Mouse (Mus musculus) cerebellum, adult 18-20 months (tissue): Measurements from ENCODE around the gene Morn3.
"Not testable (repeated sequence)": the region's sequence is repeated elsewhere in the genome, so short reads cannot be mapped to it uniquely, and the experiment has no call there.

Source experiments
- DNase-seq, 2 experiments: peaks; one replicate each; pipeline ENCODE4 v3.0.0; 2021

Morn3 gene

DNA sequence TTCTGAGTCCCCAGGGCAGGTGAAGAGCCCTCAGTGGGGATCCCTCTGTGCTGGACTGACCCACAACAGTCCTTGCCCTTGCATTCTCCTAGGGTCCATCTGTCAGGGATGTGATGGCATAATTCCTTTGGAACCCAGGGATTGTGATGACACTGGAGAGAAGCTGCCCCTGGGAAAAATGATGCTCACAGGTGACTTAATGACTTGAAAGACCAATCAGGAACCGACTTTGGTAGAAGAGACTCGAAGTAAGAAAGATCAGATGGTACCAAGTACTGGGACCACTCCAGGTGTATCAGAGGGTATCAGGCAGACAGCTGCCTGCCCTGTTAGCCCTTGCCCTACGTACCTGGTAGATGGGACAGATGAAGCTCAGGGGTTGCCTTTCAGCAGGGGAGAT, at the start of gene Morn3:
Morn3 (minus strand) TSS at position 101 of the 400 bp plus-strand sequence.
- no peak for DNase-seq

DNA sequence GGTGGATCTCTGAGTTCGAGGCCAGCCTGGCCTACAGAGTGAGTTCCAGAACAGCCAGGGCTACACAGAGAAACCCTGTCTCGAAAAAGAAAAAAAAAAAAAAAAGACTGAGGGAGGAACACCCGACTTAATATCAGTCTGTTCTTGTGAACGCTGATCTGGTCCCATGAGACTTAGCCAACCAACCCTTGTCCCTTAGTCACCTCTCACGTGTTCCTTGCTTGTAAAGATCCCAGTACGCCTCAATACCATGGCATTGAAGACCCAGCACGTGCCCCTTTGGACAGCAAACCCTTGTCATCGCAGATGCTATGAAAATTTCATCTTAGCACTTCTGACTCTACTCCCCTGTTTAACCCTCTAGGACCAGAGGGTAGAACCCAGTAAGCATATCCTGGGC, 49.5 kb upstream of the Morn3 start:
- DNase-seq: no peak

DNA sequence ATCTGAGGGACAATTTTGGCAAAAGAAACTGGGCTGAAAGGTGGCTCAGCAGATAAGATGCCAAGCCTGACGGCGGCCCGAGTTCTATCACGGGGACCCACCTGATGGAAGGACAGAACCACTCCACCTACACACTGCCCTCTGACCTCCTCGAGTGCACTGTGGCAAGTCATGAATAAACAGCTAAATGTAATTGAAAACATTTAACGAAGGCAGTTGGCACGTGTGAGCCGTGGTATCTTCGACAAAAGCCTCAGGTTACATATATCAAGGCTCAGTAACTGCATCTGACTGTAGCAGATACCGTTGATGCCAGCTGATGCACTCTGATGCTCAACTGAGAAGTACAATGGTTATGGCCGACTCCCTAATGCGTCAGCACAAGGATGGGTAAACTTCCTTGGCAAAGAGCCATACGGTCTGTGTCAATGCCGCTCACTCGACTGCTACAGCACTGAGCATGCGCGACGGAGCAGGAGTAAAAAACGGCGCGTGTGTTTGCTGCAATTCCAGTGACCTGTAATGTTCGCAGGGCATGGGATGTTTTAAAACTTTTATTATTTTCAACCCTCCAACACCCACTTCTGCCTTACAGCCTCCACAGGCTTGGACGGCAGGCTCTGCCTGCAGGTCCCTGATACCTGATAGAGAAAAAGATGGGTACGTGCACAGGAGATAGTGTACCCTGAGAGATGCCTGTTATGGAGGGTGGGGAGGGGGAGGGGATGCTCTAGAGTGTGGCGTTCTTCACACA, 47.6 kb upstream of the Morn3 start:
- peak; percentile 47 to 49 for DNase-seq

DNA sequence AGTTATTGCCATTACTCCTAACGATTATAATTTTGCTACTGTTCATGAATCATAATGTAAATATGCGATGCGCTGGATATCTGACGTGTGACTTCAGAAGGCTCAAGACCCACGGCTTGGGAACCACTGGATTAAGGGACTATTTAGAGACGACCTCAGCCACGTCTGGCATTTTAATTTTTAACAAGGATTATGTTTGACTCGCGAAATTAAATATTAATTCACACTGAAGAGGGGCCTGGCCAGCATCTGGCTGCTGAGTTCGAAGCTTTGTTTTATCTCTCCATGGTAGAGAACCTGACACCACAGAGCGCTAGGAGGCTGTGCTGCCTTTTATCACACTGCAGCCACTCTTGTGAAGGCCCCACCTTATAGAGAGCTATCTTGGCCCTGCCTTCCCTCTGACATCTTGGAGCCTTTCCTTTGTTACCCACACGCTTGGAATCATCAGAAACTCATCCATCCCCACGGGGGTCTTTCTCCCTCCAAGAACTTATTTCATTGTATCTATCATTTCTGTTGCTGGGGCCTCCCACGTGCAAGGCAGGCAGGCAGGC, 46.3 kb upstream of the Morn3 start:
- no peak for DNase-seq

DNA sequence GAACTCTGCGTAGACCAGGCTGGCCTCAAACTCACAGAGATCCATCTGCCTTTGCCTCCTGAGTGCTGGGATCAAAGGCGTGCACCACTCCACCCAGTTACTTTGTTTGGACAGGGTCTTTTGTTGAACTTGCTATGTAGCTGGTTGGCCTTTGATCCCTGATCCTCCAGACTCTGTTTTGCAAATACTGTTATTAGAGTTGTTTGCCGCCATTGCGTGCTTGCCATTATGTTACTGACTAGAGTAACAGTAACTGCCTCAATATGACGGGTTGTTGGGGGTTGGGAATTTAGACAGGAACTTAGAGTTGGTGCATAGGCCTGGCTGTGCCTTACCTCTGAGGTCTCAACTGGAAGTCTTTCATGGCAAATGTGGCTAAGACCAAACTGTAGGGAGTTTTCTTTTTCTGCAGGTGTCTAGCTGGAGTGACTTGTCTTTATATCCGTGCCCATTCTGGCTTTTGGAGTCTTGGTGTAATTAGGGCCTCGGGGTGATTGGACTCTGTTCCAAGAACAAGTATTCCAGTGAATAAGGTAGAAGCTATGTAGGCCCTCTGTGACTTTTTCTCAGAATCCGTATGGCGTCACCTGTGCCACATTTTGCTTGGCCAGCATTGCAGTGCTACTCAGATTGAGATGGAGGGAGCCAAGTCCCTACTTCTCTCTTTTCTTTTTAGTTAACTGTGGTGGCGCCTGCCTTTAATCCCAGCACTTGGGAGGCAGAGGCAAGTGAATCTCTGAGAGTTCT, 43.9 kb upstream of the Morn3 start:
- DNase-seq: no peak

DNA sequence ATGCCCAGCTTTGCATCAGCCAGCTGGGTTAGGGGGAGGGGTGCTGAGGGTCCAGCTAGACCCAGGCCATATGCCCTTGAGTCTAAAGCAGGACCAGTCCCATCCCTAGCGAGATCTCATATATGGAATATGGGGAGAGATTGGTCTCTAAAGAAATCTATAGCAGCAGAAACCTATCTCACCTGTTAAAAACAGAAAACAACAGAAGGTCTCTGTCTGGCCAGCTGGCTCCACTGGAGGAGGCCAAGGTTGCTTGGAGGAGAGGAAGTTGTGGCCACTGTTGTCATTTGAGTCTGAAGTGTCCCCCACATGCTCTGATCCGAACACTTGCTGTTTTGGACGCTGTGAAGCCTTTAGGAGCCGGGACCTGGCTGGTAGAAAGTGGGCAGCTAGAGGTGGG, 42.0 kb upstream of the Morn3 start:
- DNase-seq: peak; percentile 52 to 65

DNA sequence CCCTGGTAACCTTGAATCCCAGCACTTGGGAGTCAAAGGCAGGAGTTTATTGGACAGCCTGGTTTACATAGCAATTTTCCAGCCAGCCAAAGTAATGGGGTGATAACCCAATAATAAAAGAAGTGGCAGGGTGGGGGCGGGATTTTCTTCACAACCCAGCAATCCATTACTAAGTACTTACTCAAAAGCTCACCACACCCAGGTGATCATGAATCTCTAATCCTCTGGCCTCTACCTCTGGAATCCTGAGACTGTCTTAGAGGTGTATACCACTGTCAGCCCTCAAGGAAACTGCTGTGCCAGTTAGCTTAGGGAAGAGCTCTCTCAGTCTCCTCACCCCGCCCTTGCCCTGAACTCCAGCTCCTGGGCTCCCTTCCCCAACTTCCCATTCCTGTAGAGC, 39.7 kb upstream of the Morn3 start:
- DNase-seq: no peak

DNA sequence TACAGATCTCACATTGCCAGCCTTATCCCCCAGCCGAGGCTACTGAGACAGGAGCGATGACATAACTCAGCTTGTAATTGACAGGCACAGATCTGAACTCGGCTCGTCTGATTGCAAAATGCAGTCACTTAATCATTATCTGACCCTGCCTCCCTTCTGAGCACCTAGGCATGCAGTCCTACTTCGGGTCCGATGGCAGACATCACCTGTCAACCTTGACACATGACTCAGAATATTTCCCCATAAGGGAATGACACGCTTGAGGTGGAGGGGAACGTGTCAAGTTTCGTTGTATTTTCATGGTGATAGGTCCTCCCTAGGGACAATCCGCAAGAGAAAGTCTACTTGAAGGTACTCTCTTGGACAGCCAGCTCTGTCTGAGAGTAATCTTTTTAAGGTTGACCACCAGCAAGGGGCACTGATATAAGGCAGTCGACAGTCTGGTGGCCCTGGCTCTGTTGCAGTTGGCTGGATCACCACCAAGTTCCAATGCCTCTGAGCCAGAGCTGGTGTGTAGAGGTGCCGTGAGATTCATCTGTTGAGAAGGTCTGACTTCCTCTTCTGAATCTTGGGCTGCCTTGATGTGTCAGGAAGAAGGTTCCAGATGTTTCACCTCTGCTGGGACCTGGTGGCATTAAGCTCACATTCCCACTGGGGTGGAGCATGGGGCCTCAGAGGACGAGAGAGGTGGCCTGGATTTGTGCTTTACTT, 36.7 kb upstream of the Morn3 start:
- DNase-seq: peak; percentile 54 to 55

DNA sequence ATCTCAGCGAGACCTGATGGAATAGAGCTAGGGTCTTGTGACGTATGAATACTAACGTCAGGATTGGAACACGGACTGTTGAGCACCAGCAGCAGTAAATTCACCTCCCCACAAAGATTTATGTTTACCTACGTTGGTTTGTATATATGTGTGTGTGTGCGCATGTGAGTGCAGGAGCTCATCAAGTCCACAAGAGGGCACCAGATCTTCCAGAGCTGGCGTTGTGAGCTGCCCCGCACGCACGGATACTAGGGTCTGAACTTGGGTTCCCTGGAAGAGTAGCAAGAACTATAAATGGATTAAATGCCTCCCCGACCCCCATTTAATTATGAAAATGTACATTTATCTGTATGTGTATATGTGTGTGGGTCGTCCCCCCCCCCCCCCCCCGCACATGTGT, 33.7 kb upstream of the Morn3 start:
- DNase-seq: no peak

DNA sequence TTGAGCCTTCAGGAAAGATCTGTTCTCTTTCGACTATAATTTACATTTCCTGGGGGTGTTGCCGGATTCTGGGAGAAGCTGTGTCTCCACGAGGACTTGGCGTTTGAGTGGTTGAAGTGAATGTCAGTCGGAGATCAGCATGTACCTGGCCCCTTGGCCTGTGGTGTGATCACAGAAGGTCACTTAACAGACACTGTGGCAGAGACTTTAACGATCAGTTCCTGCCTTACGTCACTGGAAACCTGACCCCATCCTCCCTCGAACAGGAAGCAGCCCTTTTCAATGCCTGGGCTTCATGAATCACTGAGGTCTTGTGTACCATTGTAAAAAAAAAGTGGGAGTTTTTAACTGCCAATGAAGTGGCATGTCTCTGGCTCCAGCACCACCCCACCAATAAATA, 33.2 kb upstream of the Morn3 start:
- no peak for DNase-seq

DNA sequence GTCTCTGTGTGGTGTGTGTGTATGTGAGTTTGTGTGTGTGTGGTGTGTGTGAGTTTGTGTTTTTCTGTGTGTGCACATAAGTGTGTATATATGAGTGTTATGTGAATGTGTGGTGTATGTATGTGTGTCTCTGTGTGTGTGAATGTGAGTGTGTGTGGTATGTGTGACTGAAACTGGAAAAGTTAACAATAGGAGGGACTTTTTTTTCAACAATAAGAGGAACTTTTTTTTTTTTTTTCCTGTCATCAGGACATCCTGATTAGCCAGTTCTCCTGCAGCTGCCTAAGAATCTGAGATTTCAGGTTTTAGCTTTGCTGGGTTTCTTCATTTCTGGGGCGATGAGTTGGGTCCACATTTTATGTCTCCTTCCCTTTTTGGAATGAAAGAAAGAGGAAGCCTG, 32.8 kb upstream of the Morn3 start:
- DNase-seq: no peak

DNA sequence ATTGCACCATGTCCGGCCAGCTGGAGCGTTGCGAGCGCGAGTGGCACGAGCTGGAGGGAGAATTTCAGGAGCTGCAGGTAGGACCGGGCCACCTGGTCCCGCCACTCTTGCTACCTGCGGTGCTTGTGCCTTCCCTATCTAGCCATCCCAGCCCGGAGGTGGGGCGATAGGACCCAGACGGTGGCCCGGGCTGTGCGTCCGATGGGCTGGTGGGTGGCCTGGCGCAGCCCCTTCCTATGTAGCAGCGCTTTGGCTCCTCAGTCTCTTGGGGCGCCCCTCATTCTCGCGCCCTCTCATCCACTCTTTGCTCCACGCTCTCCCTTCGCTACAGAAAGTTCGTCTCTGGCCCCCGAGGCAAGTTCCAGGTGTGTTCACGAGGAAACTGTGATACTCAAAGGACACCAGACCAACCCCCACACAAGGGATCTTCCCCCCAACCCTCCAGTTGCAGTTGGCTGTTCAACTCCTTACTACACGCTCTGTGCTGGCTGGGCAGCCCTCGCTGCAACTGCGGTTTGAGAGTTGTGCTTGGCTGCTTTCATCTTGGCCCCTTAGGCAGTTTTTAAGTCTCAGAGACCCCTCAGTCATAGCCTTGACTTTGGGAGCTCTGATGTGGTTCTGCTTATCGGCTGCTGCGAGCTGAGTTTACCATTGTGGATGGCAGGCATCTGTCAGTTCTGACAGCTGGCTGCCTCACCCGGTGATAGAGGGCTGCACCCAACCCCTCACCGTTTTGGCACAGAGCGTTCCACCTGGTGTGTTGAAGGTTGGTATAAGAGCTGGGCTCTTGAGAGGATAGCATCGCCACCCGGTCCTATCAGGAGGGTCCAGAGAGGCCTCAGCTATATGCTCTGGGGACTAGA, 29.8 kb upstream of the Morn3 start:
- peak; percentile 33 to 35 for DNase-seq

DNA sequence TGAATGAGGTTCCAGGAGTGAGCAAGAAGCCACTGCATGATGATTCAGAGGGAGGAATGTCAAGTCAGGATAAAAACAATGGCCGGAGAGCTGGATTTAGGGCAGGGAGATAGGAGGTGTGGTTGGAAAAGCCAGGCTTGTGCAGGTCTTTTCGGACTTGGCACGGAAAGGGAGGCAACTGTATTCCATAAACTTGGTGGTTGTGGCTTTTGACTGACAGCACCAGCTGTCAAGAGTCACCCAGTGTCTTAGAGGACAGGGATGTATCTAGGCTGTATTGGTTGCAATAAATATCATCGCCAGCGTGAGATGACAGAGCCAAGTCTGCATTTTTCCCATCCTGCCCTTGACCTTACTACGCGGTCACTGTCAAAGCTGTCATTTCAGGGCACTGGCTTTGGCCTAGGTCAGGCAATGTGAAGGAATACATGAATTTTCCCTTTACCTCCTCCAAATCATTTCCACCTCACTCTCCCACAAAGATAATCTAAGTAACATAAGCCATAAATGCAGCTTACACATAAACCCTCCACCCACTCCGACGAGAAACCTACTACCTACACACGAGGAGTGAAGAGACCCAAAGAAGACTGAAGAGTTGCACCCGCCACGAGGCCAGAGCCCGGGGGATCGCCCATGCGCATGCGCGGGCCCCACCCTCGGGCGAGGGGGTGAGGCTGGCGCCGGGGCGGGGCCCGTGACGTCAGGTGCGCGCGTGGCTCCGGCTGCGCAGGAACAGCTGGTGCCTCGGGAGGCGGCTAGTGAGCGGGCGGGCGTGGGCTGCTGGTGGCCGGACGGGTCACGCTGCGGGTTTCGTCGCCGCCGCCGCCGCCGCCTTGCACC, 29.0 kb upstream of the Morn3 start:
- peak; percentile 96 to 99 for DNase-seq

DNA sequence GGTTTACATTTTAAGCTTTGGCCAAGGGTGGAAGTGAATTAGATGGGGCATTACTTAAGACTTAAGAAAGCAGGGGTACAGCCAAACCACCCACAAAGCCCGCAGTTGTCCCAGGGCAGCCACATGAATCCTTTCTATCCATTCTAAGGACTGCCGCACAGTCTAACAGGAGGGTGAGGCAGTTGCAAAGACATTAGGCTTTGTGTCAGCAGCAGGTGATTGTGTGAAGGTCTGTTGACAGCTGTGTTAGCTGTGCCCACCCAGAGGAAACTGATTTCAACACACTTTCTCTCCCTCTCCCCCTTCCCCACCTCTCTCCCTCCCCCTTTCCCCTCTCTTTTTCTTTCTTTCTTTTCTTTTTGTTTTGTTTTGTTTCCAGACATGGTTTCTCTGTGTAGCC, 21.9 kb upstream of the Morn3 start:
- no peak for DNase-seq

DNA sequence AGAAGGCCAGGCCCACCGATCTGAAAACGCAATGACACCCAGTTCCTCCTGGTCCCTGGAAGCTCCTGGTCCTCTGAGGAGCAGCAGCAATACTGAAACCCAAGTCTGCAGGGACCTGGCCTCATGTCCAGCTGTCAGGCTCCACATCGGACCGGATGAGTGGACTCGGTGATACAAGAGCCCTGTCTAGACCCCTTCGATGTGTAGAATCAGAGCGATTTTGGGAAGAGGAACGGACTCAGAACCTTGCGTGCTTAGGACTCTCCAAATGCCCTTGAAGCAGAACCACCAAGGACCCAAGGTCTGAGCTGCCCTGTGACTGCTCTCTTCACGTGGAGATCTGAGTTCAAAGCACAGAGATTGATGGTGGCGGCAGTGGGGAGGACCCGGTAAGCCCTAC, 21.3 kb upstream of the Morn3 start, which contains the start of gene Tmem120b:
Tmem120b (plus strand) TSS at position 301 of the 400 bp plus-strand sequence.
- no peak for DNase-seq

DNA sequence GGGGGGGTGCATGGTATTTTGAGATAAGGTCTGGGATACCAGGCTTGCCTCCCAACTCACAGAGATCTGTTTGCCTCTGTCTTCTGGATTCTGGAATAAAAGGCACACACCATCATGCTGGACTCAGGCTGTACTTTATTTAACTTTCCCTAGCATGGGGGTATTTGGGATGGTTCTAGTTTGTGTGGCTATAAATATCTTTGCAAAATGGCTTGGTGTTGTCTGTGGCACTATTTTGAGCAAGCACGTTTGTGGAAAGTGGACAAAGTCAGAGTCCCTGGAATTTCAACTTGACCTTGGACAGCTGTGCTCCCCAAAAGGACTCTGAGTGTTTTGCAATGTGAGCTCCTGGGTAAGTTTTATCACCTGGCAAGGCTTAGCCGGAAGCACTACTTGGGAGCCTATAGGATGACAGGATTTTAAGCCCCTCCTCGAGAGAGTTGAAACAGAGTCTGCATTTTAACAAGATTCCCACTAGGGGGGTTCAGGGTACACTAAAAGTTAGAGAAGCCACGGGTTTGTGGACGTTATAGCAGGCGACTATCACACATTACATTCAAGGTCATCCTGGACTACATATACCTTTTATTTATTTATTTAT, 20.7 kb upstream of the Morn3 start:
- DNase-seq: no peak

DNA sequence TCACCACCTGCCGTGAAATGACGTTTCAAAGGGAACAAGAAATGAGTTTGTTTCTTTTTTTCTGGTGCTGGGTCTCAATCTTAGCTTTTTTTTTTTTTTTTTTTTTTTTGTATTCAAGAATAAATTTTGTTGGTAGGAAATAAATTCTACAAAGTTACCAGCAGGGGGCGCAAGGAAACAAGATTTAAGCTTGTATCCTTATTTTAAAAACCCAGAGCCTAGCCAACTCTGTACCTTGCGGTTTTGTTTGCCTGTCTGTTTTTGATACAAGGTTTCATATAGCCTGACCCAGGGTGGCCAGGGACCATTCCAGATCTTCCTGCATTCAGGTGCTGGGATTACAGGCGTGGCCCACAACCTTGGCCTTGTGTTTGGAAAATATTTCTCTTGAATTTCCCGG, 17.4 kb upstream of the Morn3 start:
- DNase-seq: peak; percentile 77 to 84

DNA sequence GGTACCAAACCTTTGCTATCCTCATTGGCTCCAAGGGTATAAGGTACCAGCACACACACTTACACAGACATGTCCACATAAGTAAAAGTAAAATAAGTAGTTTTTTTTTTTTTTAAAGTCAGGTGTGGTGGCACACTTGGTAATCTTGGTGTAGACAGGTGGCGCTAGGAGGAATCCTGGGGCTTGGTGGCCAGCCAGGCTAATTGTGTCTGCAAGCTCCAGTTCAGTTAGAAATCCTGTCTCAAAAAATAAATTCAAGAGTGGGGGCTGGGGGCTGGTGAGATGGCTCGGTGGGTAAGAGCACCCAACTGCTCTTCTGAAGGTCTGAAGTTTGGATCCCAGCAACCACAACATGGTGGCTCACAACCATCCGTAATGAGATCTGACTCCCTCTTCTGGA, 16.3 kb upstream of the Morn3 start:
- DNase-seq: no peak

DNA sequence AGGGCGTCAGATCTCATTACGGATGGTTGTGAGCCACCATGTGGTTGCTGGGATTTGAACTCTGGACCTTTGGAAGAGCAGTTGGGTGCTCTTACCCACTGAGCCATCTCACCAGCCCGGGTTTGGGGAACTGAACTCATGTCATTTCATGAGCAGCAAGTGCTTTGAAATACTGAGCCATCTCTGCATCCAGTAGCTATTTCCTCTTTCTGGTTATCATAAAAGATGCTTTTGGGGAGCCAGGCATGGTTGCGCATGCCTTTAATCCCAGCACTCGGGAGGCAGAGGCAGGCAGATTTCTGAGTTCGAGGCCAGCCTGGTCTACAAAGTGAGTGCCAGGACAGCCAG, 14.6 kb upstream of the Morn3 start:
- DNase-seq: not testable (repeated sequence)

DNA sequence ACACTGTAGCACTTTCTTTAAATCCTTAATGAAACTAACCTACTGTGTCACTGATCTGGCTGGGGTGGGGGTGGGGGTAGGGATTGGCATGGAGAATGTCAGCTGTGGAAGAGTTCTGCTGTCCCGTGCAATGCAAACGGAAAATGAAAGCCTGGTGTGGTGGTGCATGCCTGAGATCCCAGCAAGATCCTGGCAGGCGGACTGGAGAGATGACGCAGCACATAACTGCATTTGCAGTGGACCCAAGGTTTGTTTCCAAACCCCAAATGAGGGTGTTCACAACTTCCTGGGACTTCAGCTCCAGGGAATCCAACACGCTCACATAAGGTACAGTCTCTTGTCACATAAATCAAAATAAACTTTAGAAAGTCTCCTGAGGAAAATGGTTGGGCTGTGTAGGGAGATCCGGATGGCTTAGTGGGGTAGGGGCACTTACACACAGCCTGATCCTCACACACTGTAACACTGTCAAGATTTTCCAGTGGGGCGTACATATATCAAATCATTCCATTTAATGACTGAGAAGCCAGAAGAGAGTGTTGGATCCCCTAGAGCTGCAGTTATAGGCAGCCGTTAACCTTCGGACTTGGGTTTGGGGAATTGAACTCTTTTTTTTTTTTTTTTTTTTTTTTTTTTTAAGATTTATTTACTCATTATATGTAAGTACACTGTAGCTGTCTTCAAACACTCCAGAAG, 14.0 kb upstream of the Morn3 start:
- DNase-seq: no peak
